Mouse (Mus musculus) heart, adult 2 months (tissue): ENCODE measurements around the gene Plekhj1.

ENCODE experiments used
- CTCF ChIP-seq: fragments of 200-600 bp; IDR thresholded peaks from 2 replicates; pipeline ENCODE4 v1.8.1; 2022; ENCODE audit warnings: antibody characterized with exemption, mild to moderate bottlenecking, moderate library complexity
- EP300 ChIP-seq: fragments of 200-500 bp; IDR thresholded peaks from 2 replicates; pipeline ENCODE4 v1.6.1; 2011; ENCODE audit warnings: low read depth, low read length, control low read depth; ENCODE audit not compliant: insufficient read depth
- POLR2A ChIP-seq: fragments of 200-500 bp; IDR thresholded peaks from 2 replicates; pipeline ENCODE4 v1.6.1; 2011; ENCODE audit warnings: mild to moderate bottlenecking, low read depth, low read length, control low read depth; ENCODE audit not compliant: insufficient read depth

DNA sequence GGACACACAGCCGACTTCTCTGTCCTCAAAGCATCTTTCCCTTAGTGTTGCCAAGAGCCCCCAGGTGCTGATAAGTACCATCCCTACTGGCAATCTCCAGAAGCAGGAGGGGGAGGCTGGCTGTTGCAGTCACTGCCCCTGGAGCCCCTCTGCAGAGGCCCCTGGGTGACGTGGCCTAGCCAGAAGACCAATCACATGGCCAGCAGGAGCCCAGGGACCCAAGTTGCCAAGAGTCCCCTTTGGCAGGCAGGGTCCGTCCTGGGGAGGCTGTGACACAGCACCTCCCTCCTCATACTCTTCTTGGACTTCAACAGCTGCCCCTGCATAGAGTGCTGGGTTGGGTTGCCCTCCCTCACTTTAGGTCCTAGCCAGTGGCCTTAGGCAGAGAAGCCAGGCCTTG lies 4.6 kb upstream of the Plekhj1 start:
- no peak for TF ChIP-seq CTCF
- TF ChIP-seq EP300: no peak
- no peak for TF ChIP-seq POLR2A
